Comparison of ENCODE assay signal across 9 mouse cellular contexts in the genomic region with DNA sequence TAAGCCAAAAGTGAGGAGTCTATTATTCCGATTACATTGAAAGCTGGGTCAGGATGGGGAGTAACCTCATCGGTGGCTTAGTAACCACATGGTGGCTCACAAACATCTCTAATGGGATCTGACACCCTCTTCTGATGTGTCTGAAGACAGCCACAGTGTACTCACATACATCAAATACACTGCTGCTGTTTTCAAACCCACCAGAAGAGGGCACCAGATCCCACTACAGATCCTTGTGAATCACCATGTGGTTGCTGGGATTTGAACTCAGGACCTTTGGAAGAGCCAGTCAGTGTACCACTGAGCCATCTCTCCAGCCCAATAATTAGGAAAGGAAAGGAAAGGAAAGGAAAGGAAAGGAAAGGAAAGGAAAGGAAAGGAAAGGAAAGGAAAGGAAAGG. TPM values are rescaled to one million over a fixed set of nuclear protein-coding genes. Genes with fewer than 3 reads are reported as not detected.
DNase-seq lines count a peak whose midpoint lies in the region; ATAC-seq and TF ChIP-seq lines count a peak whose summit lies in the region.
"Had no signal": no experiment of that assay in that cellular context is flagged by ENCODE, and none has a peak within 500 bp of the region (broad histone marks: within the 10 kb centered on the region; RNA-seq: fewer than 3 reads in every experiment).

No protein-coding gene starts in this region.

- no peak for ATAC-seq in heart, embryonic 12.5 days (ENCODE audit: insufficient number of reproducible peaks, low FRiP score)
- ATAC-seq in kidney, postnatal 0 days (replicated peaks; ENCODE audit: low FRiP score, low read depth) = no peak
- no peak for ATAC-seq in frontal cortex, adult (ENCODE audit: low TSS enrichment)
- ATAC-seq in midbrain, embryonic 15.5 days (replicated peaks) = no peak

- no peaks in the 10 kb centered on the region for H3K9me3 ChIP-seq in heart, embryonic 12.5 days (replicated peaks)
- no peaks in the 10 kb centered on the region for H3K9me3 ChIP-seq in kidney, postnatal 0 days (replicated peaks; ENCODE audit: low read length)
- no peaks in the 10 kb centered on the region for H3K9me3 ChIP-seq in midbrain, embryonic 15.5 days
- H3K9me3 ChIP-seq: liver, embryonic 15.5 days had no signal

- H3K27ac ChIP-seq in heart, embryonic 12.5 days (ENCODE audit: poor library complexity, severe bottlenecking) = no peak overlapping the region
- no peak overlapping the region for H3K27ac ChIP-seq in kidney, postnatal 0 days
- no peak overlapping the region for H3K27ac ChIP-seq in midbrain, embryonic 15.5 days
- H3K27ac ChIP-seq: liver, embryonic 15.5 days had no signal

- DNase-seq in heart, adult 18-20 months = peak; percentile 25 to 49
- DNase-seq in right cerebral cortex, adult 2 months (ENCODE audit: low spot score in 2 of 2) = peak; percentile 20 to 30
- DNase-seq in right cerebral cortex, postnatal 36 days (ENCODE audit: low spot score in 2 of 2) = no peak
- DNase-seq in kidney, postnatal 0 days (ENCODE audit: low spot score) = no peak
- DNase-seq in spleen, postnatal 14 days (ENCODE audit: low spot score in 2 of 2) = peak; percentile 11 to 50

- H3K36me3 ChIP-seq in heart, embryonic 12.5 days = 0 out of 2 replicates have a peak, but pooled peaks cover 4% of the 10 kb centered on the region
- no peaks in the 10 kb centered on the region for H3K36me3 ChIP-seq in kidney, postnatal 0 days (ENCODE audit: insufficient read depth, low read length)
- H3K36me3 ChIP-seq in midbrain, embryonic 15.5 days (replicated peaks) = no peaks in the 10 kb centered on the region
- H3K36me3 ChIP-seq: liver, embryonic 15.5 days had no signal

- no peak overlapping the region for H3K9ac ChIP-seq in heart, embryonic 12.5 days
- no peak overlapping the region for H3K9ac ChIP-seq in kidney, postnatal 0 days (ENCODE audit: low read depth, low read length)
- no peak overlapping the region for H3K9ac ChIP-seq in midbrain, embryonic 15.5 days
- H3K9ac ChIP-seq: liver, embryonic 15.5 days had no signal

- H3K4me1 ChIP-seq in heart, embryonic 12.5 days (replicated peaks) = peaks cover 6% of the 10 kb centered on the region; the same call in 1 of the 2 replicates
- H3K4me1 ChIP-seq in kidney, postnatal 0 days (replicated peaks; ENCODE audit: insufficient read depth, low read length) = no peaks in the 10 kb centered on the region
- peaks cover 5% of the 10 kb centered on the region for H3K4me1 ChIP-seq in midbrain, embryonic 15.5 days

- 88% methylated on average over 2 of the region's 2 CpGs for WGBS in heart, embryonic 12.5 days
- WGBS in kidney, postnatal 0 days = 80% methylated on average over 2 of the region's 2 CpGs
- WGBS in midbrain, embryonic 15.5 days = 89% methylated on average over 2 of the region's 2 CpGs

- TF ChIP-seq CTCF in kidney, postnatal 0 days (IDR thresholded peaks at IDR 0.05; ENCODE audit: low read depth) = peak; percentile 56

- H3K27me3 ChIP-seq in heart, embryonic 12.5 days (replicated peaks) = no peaks in the 10 kb centered on the region
- H3K27me3 ChIP-seq in kidney, postnatal 0 days (ENCODE audit: insufficient read depth, low read length) = no peaks in the 10 kb centered on the region
- H3K27me3 ChIP-seq in midbrain, embryonic 15.5 days (replicated peaks) = no peaks in the 10 kb centered on the region
- H3K27me3 ChIP-seq: liver, embryonic 15.5 days had no signal

- H3K4me3 ChIP-seq in heart, embryonic 12.5 days = no peak overlapping the region
- no peak overlapping the region for H3K4me3 ChIP-seq in kidney, postnatal 0 days (replicated peaks; ENCODE audit: low read depth, low read length)
- no peak overlapping the region for H3K4me3 ChIP-seq in midbrain, embryonic 15.5 days
- H3K4me3 ChIP-seq: liver, embryonic 15.5 days had no signal

- no peak overlapping the region for H3K4me2 ChIP-seq in heart, embryonic 12.5 days
- H3K4me2 ChIP-seq in kidney, postnatal 0 days (ENCODE audit: low read length) = no peak overlapping the region
- no peak overlapping the region for H3K4me2 ChIP-seq in midbrain, embryonic 15.5 days
- H3K4me2 ChIP-seq: liver, embryonic 15.5 days had no signal

RNA-seq across cellular contexts. Expression of a gene that starts 7.8 kb away (rescaled TPM):
- 10 to 100 TPM; 48.2 to 61.5 TPM for total RNA-seq in heart, adult 18-20 months (2021)
- polyA plus RNA-seq in heart, embryonic 12.5 days (2016; fragmentation: Nextera tagmentation; extraction: Ambion mirVana) = 136 and 147 TPM in 2 replicates
- polyA plus RNA-seq in kidney, postnatal 0 days (2015; fragmentation: Nextera tagmentation; extraction: Ambion mirVana) = 125 and 141 TPM in 2 replicates
- 256 and 279 TPM in 2 replicates for polyA plus RNA-seq in midbrain, embryonic 15.5 days (2015; fragmentation: Nextera tagmentation; extraction: Ambion mirVana)

Comparison
In these comparisons a context has a peak if more than half of its experiments do, and no peak if none do; other contexts are left out.
1. DNase-seq: peak in heart, adult 18-20 months (2 of 2), right cerebral cortex, adult 2 months (2 of 2) and spleen, postnatal 14 days (2 of 2); none in right cerebral cortex, postnatal 36 days (0 of 2) and kidney, postnatal 0 days (single experiment).